Mouse (Mus musculus) intestine, postnatal 0 days (tissue): ENCODE results near the gene Sepsecs. TPM values are rescaled to one million over a fixed set of nuclear protein-coding genes. Genes with fewer than 3 reads are reported as not detected.
A peak's percentile ranks its signal among the peaks of the same experiment; 100 is the strongest.

Experiments
- ATAC-seq: fragments of 200-750 bp; cut with Nextera tagmentation; 2 replicates; pipeline ENCODE4 v1.8.0; 2017; ENCODE audit warnings: mild to moderate bottlenecking, moderate TSS enrichment, moderate library complexity
- H3K27ac ChIP-seq: fragments of 300-500 bp; sonication (generic); 2 replicates; pipeline ENCODE4 v1.5.1; 2014; ENCODE audit warnings: mild to moderate bottlenecking, low read depth, low read length, moderate library complexity
- H3K27me3 ChIP-seq: fragments of 300-500 bp; sonication (generic); replicated peaks from 2 replicates; pipeline ENCODE4 v1.6.1; 2014; ENCODE audit warnings: low read length, mixed read lengths; ENCODE audit not compliant: control insufficient read depth, insufficient read depth
- H3K36me3 ChIP-seq: fragments of 300-500 bp; sonication (generic); 2 replicates; pipeline ENCODE4 v1.6.1; 2014; ENCODE audit warnings: mild to moderate bottlenecking, moderate library complexity; ENCODE audit not compliant: control insufficient read depth, insufficient read depth
- H3K4me1 ChIP-seq: fragments of 300-500 bp; sonication (generic); replicated peaks from 2 replicates; pipeline ENCODE4 v1.6.1; 2014; ENCODE audit warnings: antibody characterized with exemption, low read length, mixed read lengths; ENCODE audit not compliant: control insufficient read depth, insufficient read depth
- H3K4me2 ChIP-seq: fragments of 300-500 bp; sonication (generic); replicated peaks from 2 replicates; pipeline ENCODE4 v1.6.1; 2014; ENCODE audit warnings: low read depth, mild to moderate bottlenecking, moderate library complexity
- H3K4me3 ChIP-seq: fragments of 300-500 bp; sonication (generic); 2 replicates; pipeline ENCODE4 v1.5.1; 2014; ENCODE audit warnings: low read depth, low read length
- H3K9ac ChIP-seq: fragments of 300-500 bp; sonication (generic); 2 replicates; pipeline ENCODE4 v1.6.1; 2014; ENCODE audit warnings: mild to moderate bottlenecking, low read depth, low read length
- H3K9me3 ChIP-seq: fragments of 300-500 bp; sonication (generic); 2 replicates; pipeline ENCODE4 v1.6.1; 2016; ENCODE audit warnings: mixed run types; ENCODE audit not compliant: control insufficient read depth
- CTCF ChIP-seq: sonication (generic); IDR thresholded peaks from 2 replicates; pipeline ENCODE4 v1.5.1; 2016; ENCODE audit warnings: low read depth, mild to moderate bottlenecking, control low read depth, antibody characterized with exemption, moderate library complexity
- WGBS: fragments of 180-500 bp; shearing (Covaris S2); extraction: QIAGEN DNeasy Blood & Tissue Kit; methylation state at CpG from one replicate; pipeline ENCODE4 v1.1.7; 2014; 5-methylcytosine and 5-hydroxymethylcytosine counted together
- polyA plus RNA-seq: library from polyadenylated mRNA; unstranded; fragments of >200 nt; fragmentation: Nextera tagmentation; extraction: Ambion mirVana; gene quantifications from 2 replicates; pipeline ENCODE4 v1.2.1, GENCODE M21; 2015

Sepsecs gene
- polyA plus RNA-seq, 1 experiment from 2014 or later, result 8.9 TPM

- Histone ChIP-seq H3K27me3 (no peaks in the 10 kb centered on the region), H3K9ac (no peak overlapping the region), H3K9me3 (no peaks in the 10 kb centered on the region), H3K4me1 (peaks cover 5% of the 10 kb centered on the region; the same call in 1 of the 2 replicates), H3K4me2 (no peak overlapping the region), H3K27ac (no peak overlapping the region), H3K36me3 (no peaks in the 10 kb centered on the region), H3K4me3 (no peak overlapping the region)
- no peak for ATAC-seq
- 36% methylated on average over 2 of the region's 2 CpGs for WGBS
- TF ChIP-seq CTCF, result peak; percentile 49
These were observed 53.0 kb downstream of the Sepsecs start for GRCm38 (mm10) chr5:52616549-52616948.

- Histone ChIP-seq H3K9me3 (no peaks in the 10 kb centered on the region), H3K4me1 (peaks cover 5% of the 10 kb centered on the region; the same call in 1 of the 2 replicates), H3K4me3 (no peak overlapping the region), H3K4me2 (peak overlapping the region; percentile 3), H3K27ac (no peak overlapping the region), H3K27me3 (no peaks in the 10 kb centered on the region), H3K36me3 (no peaks in the 10 kb centered on the region), H3K9ac (no peak overlapping the region)
- TF ChIP-seq CTCF, result no peak
- WGBS, result 29% methylated on average over 9 of the region's 9 CpGs
- ATAC-seq, result no peak
These were observed 54.1 kb downstream of the Sepsecs start for GRCm38 (mm10) chr5:52615421-52615820.

- 71% methylated on average over 4 of the region's 4 CpGs for WGBS
- no peak for ATAC-seq
- Histone ChIP-seq H3K4me3 (no peak overlapping the region), H3K4me1 (peaks cover 5% of the 10 kb centered on the region; the same call in 1 of the 2 replicates), H3K4me2 (no peak overlapping the region), H3K9me3 (no peaks in the 10 kb centered on the region), H3K36me3 (no peaks in the 10 kb centered on the region), H3K27me3 (no peaks in the 10 kb centered on the region), H3K27ac (no peak overlapping the region), H3K9ac (no peak overlapping the region)
- no peak for TF ChIP-seq CTCF
These were observed 54.8 kb downstream of the Sepsecs start for GRCm38 (mm10) chr5:52614686-52615085.

GRCm38 (mm10) chr5:52612776-52613175 lies 56.7 kb downstream of the Sepsecs start:
- 82% methylated on average over 8 of the region's 8 CpGs for WGBS
- no peaks in the 10 kb centered on the region for H3K9me3 ChIP-seq
- H3K4me2 ChIP-seq, result no peak overlapping the region
- no peak for ATAC-seq
- H3K36me3 ChIP-seq, result no peaks in the 10 kb centered on the region
- H3K4me1 ChIP-seq, result no peaks in the 10 kb centered on the region
- no peaks in the 10 kb centered on the region for H3K27me3 ChIP-seq
- H3K27ac ChIP-seq, result no peak overlapping the region
- TF ChIP-seq CTCF, result no peak
- no peak overlapping the region for H3K9ac ChIP-seq
- no peak overlapping the region for H3K4me3 ChIP-seq

- no peak overlapping the region for H3K4me3 ChIP-seq
- no peaks in the 10 kb centered on the region for H3K4me1 ChIP-seq
- no peak for ATAC-seq
- WGBS, result 68% methylated on average over 10 of the region's 10 CpGs
- no peaks in the 10 kb centered on the region for H3K36me3 ChIP-seq
- no peak for TF ChIP-seq CTCF
- H3K9ac ChIP-seq, result no peak overlapping the region
- no peaks in the 10 kb centered on the region for H3K27me3 ChIP-seq
- no peak overlapping the region for H3K27ac ChIP-seq
- H3K9me3 ChIP-seq, result no peaks in the 10 kb centered on the region
- H3K4me2 ChIP-seq, result no peak overlapping the region
These were observed 58.1 kb downstream of the Sepsecs start for GRCm38 (mm10) chr5:52611315-52611895.

- no peak overlapping the region for H3K4me3 ChIP-seq
- H3K27me3 ChIP-seq, result no peaks in the 10 kb centered on the region
- no peak overlapping the region for H3K4me2 ChIP-seq
- no peaks in the 10 kb centered on the region for H3K36me3 ChIP-seq
- ATAC-seq, result no peak
- WGBS, result 77% methylated on average over 4 of the region's 4 CpGs
- H3K9ac ChIP-seq, result no peak overlapping the region
- H3K4me1 ChIP-seq, result no peaks in the 10 kb centered on the region
- H3K9me3 ChIP-seq, result no peaks in the 10 kb centered on the region
- TF ChIP-seq CTCF, result no peak
- no peak overlapping the region for H3K27ac ChIP-seq
These were observed 59.2 kb downstream of the Sepsecs start for GRCm38 (mm10) chr5:52610306-52610705.

- WGBS, result 61% methylated on average over 10 of the region's 10 CpGs
- Histone ChIP-seq H3K9ac (no peak overlapping the region), H3K36me3 (no peaks in the 10 kb centered on the region), H3K9me3 (no peaks in the 10 kb centered on the region), H3K4me2 (no peak overlapping the region), H3K27ac (no peak overlapping the region), H3K27me3 (no peaks in the 10 kb centered on the region), H3K4me3 (no peak overlapping the region), H3K4me1 (no peaks in the 10 kb centered on the region)
- no peak for ATAC-seq
- TF ChIP-seq CTCF, result no peak
These were observed 59.8 kb downstream of the Sepsecs start for GRCm38 (mm10) chr5:52609672-52610071.
